Mouse (Mus musculus) yolk sac, embryonic 10.5 days (tissue): ENCODE results near the gene Bptf.
"Not testable (repeated sequence)": the region's sequence is repeated elsewhere in the genome, so short reads cannot be mapped to it uniquely, and the experiment has no call there.

Experiments
- DNase-seq: peaks from one replicate; pipeline ENCODE4 v3.0.0-alpha.2; 2017; ENCODE audit warnings: low spot score

Bptf gene

DNA sequence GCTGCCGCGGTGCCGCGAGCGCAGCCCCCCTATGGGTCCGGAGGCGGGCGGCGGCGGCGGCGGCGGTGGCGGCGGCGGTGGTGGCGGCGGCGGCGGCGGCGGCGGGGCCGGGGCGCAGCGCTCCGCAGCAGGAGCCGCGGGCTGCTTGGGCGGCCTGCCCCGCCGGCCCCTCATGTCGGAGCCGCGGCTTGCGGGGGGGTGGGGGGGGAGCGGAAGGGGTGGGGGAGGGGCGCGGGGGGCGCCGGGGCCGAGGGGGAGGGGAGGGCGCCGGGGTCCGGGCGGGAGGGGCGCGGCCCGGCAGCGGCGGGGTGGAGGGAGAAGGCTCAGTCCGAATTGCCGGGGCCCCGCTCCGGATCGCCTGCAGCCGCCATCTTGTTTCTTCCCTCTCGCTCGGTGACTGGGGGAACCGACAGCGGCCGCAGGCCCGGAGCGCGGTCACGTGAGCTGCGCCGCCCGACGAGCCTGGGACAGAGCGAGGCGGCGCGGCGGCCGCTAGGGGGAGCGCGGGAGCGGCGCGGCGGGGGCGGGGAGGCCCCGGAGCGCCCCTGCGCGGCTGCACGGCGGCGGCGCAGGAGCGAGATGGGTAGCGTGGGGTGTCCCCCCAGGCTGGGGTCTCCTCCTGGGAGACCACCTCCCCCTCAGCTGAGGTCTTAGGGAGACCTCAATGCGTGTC, at the start of gene Bptf:
Gene Bptf (minus strand): TSS at position 379 of the 673 bp plus-strand sequence.
- peak; percentile 89 for DNase-seq

DNA sequence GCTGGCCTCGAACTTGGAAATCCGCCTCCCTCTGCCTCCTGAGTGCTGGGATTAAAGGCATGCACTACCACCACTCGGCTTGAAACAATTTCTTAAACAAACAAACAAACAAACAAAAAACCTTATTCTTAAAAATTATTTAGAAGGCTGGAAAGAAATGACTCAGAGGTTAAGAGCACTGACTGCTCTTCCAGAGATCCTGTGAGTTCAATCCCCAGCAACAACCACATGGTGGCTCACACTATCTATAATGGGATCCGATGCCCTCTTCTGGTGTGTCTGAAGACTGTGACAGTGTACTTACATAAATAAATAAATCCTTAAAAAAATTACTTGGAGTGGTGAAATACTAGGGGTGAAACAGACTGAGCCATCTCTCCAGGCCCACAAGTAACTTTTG, 29.3 kb upstream of the Bptf start:
- no peak for DNase-seq

DNA sequence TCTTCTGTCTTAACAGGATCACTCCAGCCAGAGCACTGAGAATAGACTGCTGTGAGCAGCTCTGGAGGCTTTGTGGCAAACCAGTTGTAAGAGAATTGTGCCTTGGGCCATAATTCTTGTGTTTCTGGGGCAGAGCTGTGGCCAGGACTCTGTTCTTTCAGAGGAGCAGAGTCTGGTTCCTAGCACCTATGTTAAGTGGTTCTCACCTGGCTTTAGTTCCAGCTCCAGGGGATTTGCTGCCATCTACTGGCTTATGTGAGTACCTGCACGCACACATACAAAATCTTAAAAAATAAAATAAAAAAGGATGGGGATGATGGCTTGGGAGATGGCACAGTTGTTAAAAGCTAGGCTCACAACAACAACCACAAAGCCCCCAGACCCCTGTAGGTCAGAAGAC, 27.1 kb upstream of the Bptf start:
- DNase-seq: no peak

DNA sequence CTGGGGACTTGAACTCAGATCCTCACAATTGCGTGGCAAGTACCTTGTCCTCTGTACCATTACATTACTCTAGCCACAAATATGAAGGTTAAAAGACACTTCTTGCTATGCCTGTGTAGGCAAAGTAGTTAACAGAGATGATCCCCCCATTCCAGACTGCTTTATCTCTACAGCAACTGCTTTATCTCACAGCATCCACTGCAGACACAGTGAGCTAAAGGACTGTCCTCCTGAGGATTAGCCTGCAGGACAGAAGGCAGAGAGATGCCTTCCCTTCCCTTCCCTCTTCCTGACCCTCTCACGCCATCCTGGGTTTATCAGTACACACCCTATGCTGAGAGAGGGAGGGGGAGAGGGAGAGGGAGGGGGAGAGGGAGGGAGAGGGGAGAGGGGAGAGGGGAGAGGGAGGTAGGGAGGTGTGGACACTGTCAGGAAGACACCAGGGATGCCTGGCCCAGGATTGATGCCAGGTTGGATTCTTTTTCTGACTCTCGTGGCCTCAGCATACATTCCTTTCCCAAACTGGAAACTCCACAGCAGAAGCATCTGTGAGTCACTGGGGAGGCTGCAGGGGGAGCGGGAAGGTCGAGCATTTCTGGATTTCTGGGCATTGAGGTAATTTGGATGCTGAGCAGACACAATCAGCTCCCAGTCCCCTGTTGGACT, 25.2 kb upstream of the Bptf start:
- DNase-seq: peak; percentile 67

GRCm38 (mm10) chr11:107155292-107155691, 23.4 kb upstream of the Bptf start:
- DNase-seq: no peak

DNA sequence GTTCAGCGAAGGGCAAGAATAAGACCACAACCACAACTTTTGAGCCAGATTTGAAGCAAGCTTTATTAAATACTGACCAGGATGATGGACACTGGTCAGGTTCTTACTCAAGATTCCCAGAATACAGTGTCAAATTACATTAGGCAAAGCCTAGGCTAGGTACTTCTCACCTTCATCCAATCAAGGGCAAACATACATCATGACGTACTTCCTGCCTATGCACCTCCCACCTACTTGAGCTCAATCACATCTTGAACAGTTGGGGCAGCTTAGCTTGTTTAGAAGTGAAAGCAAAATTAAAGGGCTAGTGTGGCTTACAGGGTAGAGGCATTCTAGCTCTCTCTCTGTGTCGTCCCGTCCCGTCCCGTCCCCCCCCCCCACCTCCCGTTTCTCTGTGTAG, 22.5 kb upstream of the Bptf start:
- DNase-seq: no peak

DNA sequence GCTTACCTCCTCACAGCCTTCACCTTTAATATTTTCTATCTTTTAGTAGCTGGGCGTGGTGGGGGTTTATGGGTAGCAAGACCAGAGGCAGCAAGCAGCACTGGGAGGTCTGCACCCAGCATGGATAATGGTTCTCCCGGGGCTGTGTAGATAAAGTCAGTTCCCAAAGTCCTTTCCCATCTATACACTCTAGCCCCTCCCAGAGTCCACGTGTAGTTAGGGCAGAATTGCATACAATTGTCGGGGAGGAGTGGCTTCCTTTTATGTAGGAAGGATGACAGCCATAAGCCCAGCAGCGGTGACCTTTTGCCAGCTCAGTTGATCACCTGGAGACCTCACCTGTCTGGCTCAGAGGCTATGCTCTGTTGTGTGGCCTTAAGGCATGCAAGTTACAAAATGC, 21.7 kb upstream of the Bptf start:
- no peak for DNase-seq

DNA sequence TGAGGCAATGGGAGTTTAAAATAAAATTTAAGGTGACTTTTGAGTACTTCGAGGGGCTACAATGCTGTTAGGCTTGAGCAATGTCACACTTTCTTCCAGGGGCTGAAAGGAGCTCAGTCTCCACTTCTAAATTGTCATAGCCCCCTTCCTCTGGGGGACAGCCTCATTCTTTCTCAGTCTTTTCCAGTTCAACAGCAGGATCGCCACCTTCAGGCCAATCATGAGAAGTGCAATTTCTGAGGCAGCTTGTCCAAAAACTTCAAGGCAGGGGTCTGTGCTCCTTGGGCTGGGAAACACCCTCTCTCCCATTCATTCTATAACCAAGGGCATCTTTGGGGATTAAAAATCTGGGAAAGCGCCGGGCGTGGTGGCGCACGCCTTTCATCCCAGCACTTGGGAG, 19.9 kb upstream of the Bptf start:
- DNase-seq: no peak

- DNase-seq: not testable (repeated sequence)
These were observed 12.0 kb upstream of the Bptf start for GRCm38 (mm10) chr11:107143956-107144355.

GRCm38 (mm10) chr11:107142382-107142781, 10.5 kb upstream of the Bptf start:
- DNase-seq: no peak

- DNase-seq: no peak
These were observed 8.8 kb upstream of the Bptf start for GRCm38 (mm10) chr11:107140756-107141155.

DNA sequence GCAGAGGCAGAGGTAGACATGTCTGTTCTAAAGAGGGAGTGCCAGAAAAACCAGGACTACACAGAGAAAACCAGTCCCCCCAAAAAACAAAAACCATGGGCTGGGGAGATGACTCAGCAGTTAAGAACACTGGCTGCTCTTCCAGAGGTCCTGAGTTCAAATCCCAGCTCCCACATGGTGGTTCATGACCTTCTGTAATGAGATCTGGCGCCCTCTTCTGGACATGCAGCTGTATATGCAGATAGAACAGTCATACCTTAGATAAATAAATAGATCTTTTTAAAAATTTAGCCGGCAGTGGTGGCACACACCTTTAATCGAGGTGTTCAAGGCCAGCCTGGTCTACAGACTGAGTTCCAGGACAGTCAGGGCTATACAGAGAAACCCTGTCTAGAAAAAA, 6.7 kb upstream of the Bptf start:
- DNase-seq: no peak

- DNase-seq: no peak
These were observed 5.7 kb upstream of the Bptf start for GRCm38 (mm10) chr11:107137593-107137992.

DNA sequence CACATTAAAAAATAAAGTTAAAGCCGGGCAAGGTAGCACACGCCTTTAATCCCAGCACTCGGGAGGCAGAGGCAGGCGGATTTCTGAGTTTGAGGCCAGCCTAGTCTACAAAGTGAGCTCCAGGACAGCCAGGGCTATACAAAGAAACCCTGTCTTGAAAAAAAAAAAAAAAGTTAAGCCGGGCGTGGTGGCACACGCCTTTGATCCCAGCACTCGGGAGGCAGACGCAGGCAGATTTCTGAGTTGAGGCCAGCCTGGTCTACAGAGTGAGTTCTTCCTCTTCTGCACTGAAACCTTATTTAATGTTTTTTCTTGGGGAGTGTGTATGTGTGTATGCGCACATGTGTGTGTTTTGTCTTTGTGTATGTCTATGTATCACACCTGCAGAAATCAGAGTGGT, 4.5 kb upstream of the Bptf start:
- not testable (repeated sequence) for DNase-seq

DNA sequence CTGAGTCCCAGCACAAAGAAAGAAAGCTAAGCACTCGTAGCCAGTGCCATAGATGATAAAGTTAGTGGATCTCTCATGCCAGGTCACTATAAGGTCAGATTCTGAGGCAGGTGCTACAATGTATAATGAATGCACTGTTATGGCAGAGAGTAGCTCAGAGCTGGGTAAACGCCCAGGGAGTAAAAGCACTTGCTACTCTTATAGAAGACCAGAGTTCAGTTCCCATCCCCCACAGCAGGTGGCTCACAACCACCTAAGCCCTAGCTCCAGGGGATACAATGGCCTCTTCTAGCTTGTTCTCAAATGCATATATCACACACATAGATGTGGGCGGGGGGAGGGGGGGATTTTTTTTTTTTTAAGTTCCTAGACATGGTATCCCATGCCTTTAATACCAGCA, 3.8 kb upstream of the Bptf start:
- no peak for DNase-seq

- DNase-seq: peak; percentile 68
These were observed 499 bp upstream of the Bptf start for GRCm38 (mm10) chr11:107132426-107132825.

DNA sequence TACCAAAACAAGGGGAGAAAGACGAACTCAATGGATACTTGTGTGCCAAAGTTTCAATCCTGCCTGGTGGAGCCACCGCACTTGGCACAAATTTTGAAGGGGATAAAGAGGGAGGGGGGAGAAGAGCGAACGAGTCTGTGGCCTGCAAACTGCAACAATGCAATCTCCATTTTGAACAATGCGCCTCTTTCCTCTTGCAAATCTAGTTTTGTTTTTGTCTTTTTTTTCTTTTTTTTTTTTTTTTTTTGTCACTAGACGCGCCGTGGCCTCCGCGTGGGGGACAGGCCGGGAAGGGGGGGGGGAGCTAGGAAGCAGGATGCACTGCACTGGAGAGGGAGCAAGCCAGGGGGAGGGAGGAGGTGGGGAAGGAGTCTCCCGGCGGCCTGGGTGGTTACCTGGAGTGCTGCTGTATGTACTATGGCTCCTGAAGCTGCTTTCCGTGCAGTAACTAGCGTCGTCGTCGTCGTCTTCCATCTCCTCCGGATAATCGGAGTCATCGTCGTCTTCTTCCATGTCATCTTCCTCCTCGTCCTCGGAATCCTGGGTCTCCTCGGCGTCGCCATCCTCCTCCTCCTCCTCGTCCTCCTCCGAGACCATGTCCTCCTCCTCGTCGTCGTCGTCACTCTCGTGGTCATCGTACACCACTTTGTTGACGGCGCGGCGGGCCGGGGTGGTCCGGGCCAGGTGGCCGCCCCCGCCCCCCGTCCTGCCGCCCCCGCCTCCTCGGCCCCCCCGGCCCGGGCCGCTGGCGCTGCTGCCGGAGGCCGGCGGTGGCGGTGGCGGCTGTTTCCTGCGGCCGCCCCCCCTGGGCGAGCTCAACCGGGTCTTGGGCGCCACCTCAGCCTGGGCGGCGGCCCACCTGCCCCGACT, 813 bp downstream of the Bptf start:
- DNase-seq: peak; percentile 78

- no peak for DNase-seq
These were observed 1.6 kb downstream of the Bptf start for GRCm38 (mm10) chr11:107130221-107130788.

GRCm38 (mm10) chr11:107129641-107130040, 2.3 kb downstream of the Bptf start:
- DNase-seq: no peak

DNA sequence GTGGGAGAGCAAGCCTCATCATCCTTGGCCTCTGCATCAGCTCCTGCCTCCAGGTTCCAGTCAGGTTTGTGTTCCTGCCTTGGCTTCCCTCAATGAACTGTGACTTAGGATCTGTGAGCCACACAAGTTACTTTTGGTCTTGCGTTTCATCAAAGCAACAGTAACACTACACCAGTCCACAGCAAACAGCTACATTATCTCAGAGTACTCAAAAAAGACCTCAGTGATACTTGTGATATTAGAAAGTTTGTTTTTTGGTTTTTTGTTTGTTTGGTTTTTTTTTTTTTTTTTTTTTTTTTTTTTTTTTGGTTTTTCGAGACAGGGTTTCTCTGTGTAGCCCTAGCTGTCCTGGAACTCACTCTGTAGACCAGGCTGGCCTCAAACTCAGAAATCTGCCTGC, 5.2 kb downstream of the Bptf start:
- DNase-seq: not testable (repeated sequence)

DNA sequence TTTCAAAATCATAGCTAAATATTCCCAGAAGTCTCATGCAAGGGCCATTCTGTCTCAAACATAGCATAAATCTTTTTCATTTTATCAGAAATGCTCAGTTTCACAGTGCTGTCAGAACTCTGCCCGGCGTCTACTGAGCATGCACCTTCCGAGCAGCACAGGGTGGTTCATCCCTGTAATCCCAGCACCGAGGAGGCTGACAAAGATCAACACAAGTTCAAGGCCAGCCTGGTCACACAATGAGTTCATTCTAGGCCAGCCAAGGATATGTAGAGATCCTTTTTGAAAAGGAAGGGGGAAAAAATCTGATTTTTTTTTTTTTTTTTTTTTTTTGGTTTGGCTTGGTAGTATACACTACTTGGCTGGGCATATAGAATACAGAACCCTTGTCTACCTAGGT, 6.9 kb downstream of the Bptf start:
- no peak for DNase-seq

GRCm38 (mm10) chr11:107124327-107124731, 7.6 kb downstream of the Bptf start:
- no peak for DNase-seq

GRCm38 (mm10) chr11:107117789-107118188, 14.1 kb downstream of the Bptf start:
- no peak for DNase-seq
